Mouse (Mus musculus): ENCODE measurements at regions not wholly inside any gene's neighbourhood (a gene's known extent, or its start where the extent isn't known, plus 50 kb on each side); places are given as distances from the start of the nearest gene placed in this dataset.

- TF ChIP-seq POLR2A (IDR thresholded peaks at IDR 0.05; ENCODE audit: control insufficient read depth, extremely low read depth, insufficient read depth, low read length, poor library complexity) (no peak), CTCF (IDR thresholded peaks at IDR 0.05; ENCODE audit: borderline replicate concordance, control insufficient read depth, extremely low read depth, insufficient read depth, low read length, poor library complexity) (no peak)
- Histone ChIP-seq H3K4me1 (replicated peaks; ENCODE audit: control insufficient read depth, insufficient read depth, low read length) (no peaks in the 10 kb centered on the region), H3K27ac (ENCODE audit: control insufficient read depth, insufficient read depth, low read length) (no peak overlapping the region), H3K4me3 (ENCODE audit: control insufficient read depth, insufficient read depth, low read length) (no peak overlapping the region), H3K27me3 (ENCODE audit: control insufficient read depth, insufficient read depth, low read length) (no peaks in the 10 kb centered on the region), H3K36me3 (ENCODE audit: control insufficient read depth, insufficient read depth, low read length) (no peaks in the 10 kb centered on the region)
- WGBS = 78% methylated on average over 9 of the region's 9 CpGs
- DNase-seq = no peak
Measured at GRCm38 (mm10) chr14:76721751-76722150, 165.1 kb upstream of the Serp2 start.

DNA sequence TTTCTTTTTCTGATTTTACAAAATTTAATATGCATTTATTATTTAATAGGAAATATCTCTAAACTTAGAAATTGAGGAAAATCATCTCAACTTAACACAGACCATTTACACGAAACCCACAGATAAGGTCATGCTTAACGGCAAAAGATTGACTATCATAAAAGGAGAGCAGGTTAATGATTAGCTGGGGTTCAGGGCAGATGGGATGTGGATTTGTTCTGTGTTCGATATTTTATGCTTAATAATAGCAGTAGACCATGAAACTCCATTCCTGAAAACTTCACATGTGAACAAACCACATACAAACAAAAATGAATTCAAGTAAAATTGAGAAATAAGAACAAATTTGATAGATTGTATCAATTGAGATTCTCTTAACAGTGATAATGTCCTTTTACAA, 160.4 kb upstream of the Serp2 start:
- DNase-seq = no peak
- Histone ChIP-seq H3K36me3 (ENCODE audit: control insufficient read depth, insufficient read depth, low read length) (no peaks in the 10 kb centered on the region), H3K27ac (ENCODE audit: control insufficient read depth, insufficient read depth, low read length) (no peak overlapping the region), H3K27me3 (ENCODE audit: control insufficient read depth, insufficient read depth, low read length) (no peaks in the 10 kb centered on the region), H3K4me3 (ENCODE audit: control insufficient read depth, insufficient read depth, low read length) (no peak overlapping the region), H3K4me1 (replicated peaks; ENCODE audit: control insufficient read depth, insufficient read depth, low read length) (peaks cover 5% of the 10 kb centered on the region)
- TF ChIP-seq CTCF (IDR thresholded peaks at IDR 0.05; ENCODE audit: borderline replicate concordance, control insufficient read depth, extremely low read depth, insufficient read depth, low read length, poor library complexity) (no peak), POLR2A (IDR thresholded peaks at IDR 0.05; ENCODE audit: control insufficient read depth, extremely low read depth, insufficient read depth, low read length, poor library complexity) (no peak)
- 95% methylated on average over 3 of the region's 3 CpGs for WGBS

DNA sequence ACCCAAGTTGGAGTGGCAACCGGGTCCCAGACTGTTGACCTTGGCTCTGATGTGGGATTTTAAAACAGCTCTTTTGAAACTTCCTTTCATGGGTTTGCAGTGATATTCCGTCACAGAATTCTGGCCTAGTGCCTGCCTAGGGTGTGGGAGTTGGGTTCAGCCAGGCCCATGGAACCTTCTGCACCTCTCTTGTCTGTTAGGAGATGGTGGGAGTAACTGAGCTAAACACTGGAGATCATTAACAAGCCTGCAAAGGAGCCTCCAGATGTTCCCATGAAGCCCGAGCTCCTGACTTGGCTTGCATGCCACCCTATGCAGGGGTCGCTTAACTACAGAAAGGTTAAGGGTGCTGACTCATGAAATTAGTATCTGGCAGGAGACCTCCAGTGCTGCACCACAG, 158.0 kb upstream of the Serp2 start:
- Histone ChIP-seq H3K27ac (ENCODE audit: control insufficient read depth, insufficient read depth, low read length) (no peak overlapping the region), H3K27me3 (ENCODE audit: control insufficient read depth, insufficient read depth, low read length) (no peaks in the 10 kb centered on the region), H3K4me1 (replicated peaks; ENCODE audit: control insufficient read depth, insufficient read depth, low read length) (peaks cover 5% of the 10 kb centered on the region), H3K36me3 (ENCODE audit: control insufficient read depth, insufficient read depth, low read length) (no peaks in the 10 kb centered on the region), H3K4me3 (ENCODE audit: control insufficient read depth, insufficient read depth, low read length) (no peak overlapping the region)
- DNase-seq = no peak
- WGBS = 80% methylated on average over 4 of the region's 4 CpGs
- TF ChIP-seq POLR2A (IDR thresholded peaks at IDR 0.05; ENCODE audit: control insufficient read depth, extremely low read depth, insufficient read depth, low read length, poor library complexity) = no peak
- no peak for TF ChIP-seq CTCF (IDR thresholded peaks at IDR 0.05; ENCODE audit: borderline replicate concordance, control insufficient read depth, extremely low read depth, insufficient read depth, low read length, poor library complexity)

DNA sequence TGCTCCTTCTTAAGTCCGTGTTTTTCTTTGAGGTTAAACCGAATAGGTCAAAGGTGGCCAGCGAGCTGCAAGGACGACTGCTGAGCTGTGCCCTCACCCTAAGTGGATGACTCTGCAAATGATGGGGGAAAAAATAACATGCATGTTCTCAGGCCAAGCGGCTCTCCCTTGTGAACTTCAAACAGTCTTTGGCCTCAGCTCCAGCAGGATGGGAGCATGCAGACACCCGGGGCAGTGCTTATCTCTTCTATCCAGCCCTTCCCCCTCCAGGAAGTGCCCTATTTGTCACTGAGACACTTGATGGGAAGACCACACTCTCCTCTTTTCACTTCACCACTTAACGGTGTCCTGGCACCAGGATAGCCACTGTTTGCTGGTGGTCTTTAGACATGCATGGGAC, 157.3 kb upstream of the Serp2 start:
- no peak for TF ChIP-seq CTCF (IDR thresholded peaks at IDR 0.05; ENCODE audit: borderline replicate concordance, control insufficient read depth, extremely low read depth, insufficient read depth, low read length, poor library complexity)
- TF ChIP-seq POLR2A (IDR thresholded peaks at IDR 0.05; ENCODE audit: control insufficient read depth, extremely low read depth, insufficient read depth, low read length, poor library complexity) = no peak
- Histone ChIP-seq H3K36me3 (ENCODE audit: control insufficient read depth, insufficient read depth, low read length) (no peaks in the 10 kb centered on the region), H3K27me3 (ENCODE audit: control insufficient read depth, insufficient read depth, low read length) (no peaks in the 10 kb centered on the region), H3K4me3 (ENCODE audit: control insufficient read depth, insufficient read depth, low read length) (no peak overlapping the region), H3K27ac (ENCODE audit: control insufficient read depth, insufficient read depth, low read length) (no peak overlapping the region), H3K4me1 (replicated peaks; ENCODE audit: control insufficient read depth, insufficient read depth, low read length) (peaks cover 5% of the 10 kb centered on the region)
- 27% methylated on average over 7 of the region's 7 CpGs for whole genome bisulfite sequencing
- no peak for DNase-seq

DNA sequence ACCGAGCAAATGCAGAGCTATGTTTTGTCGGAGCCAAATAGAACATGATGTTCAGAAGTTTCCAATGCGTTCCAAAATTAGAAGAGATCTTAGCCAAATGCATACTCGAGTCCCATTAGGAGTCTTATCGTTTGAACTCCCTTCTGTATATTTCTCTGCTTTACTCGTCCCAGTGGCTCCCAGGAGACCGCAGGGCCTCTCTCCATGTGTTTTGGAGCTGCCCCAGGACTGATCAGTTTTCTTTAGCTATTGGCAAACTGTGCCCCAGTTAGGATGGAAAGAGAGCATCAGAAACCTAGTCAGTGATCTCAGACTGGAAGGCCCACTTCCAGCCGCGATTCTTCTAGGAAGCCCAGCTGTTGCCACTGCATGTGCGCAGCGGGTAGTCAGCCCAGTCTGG, 152.0 kb upstream of the Serp2 start:
- Histone ChIP-seq H3K4me1 (replicated peaks; ENCODE audit: control insufficient read depth, insufficient read depth, low read length) (peaks cover under 1% of the 10 kb centered on the region), H3K36me3 (ENCODE audit: control insufficient read depth, insufficient read depth, low read length) (no peaks in the 10 kb centered on the region), H3K27me3 (ENCODE audit: control insufficient read depth, insufficient read depth, low read length) (no peaks in the 10 kb centered on the region), H3K27ac (ENCODE audit: control insufficient read depth, insufficient read depth, low read length) (no peak overlapping the region), H3K4me3 (ENCODE audit: control insufficient read depth, insufficient read depth, low read length) (no peak overlapping the region)
- WGBS = 95% methylated on average over 11 of the region's 11 CpGs
- no peak for DNase-seq
- no peak for TF ChIP-seq POLR2A (IDR thresholded peaks at IDR 0.05; ENCODE audit: control insufficient read depth, extremely low read depth, insufficient read depth, low read length, poor library complexity)
- no peak for TF ChIP-seq CTCF (IDR thresholded peaks at IDR 0.05; ENCODE audit: borderline replicate concordance, control insufficient read depth, extremely low read depth, insufficient read depth, low read length, poor library complexity)

- WGBS = 86% methylated on average over 7 of the region's 7 CpGs
- Histone ChIP-seq H3K4me3 (ENCODE audit: control insufficient read depth, insufficient read depth, low read length) (no peak overlapping the region), H3K27me3 (ENCODE audit: control insufficient read depth, insufficient read depth, low read length) (no peaks in the 10 kb centered on the region), H3K4me1 (replicated peaks; ENCODE audit: control insufficient read depth, insufficient read depth, low read length) (peaks cover 12% of the 10 kb centered on the region), H3K27ac (ENCODE audit: control insufficient read depth, insufficient read depth, low read length) (no peak overlapping the region), H3K36me3 (ENCODE audit: control insufficient read depth, insufficient read depth, low read length) (no peaks in the 10 kb centered on the region)
- TF ChIP-seq CTCF (IDR thresholded peaks at IDR 0.05; ENCODE audit: borderline replicate concordance, control insufficient read depth, extremely low read depth, insufficient read depth, low read length, poor library complexity) (no peak), POLR2A (IDR thresholded peaks at IDR 0.05; ENCODE audit: control insufficient read depth, extremely low read depth, insufficient read depth, low read length, poor library complexity) (no peak)
- no peak for DNase-seq
Measured at GRCm38 (mm10) chr14:76703373-76703764, 146.7 kb upstream of the Serp2 start.

DNA sequence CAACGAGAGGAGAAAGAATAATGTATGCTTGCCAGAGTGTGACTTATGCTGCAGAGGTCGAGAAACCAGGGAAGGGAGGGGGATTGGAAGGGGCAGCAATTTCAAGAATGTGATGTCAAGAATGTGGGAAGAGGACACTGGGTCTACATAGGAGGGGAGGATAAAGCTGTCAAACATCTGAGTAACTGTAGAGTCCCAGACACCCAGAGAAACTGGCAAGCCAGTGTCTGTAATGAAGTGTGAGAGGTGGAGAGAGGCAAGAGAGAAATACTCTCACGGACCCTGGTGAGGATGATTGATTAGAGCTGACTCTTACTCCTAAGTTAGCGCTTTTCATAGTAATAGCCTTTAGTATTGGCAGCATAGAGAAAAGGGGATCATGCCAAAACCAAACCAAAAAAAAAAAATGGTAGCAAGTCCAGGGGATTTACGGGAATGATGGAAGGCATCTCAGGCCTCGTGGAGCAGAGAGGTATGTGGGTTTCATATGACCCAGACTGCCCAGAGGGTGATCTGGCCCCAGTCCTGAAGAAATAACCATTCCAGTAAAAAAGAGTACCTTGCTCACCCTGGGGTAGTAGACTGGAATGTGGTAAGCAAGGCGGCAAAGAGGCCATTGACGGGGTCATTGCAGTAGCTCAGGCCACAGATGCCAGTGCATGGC, 146.2 kb upstream of the Serp2 start:
- peaks cover 15% of the 10 kb centered on the region for H3K4me1 ChIP-seq (replicated peaks; ENCODE audit: control insufficient read depth, insufficient read depth, low read length)
- no peaks in the 10 kb centered on the region for H3K27me3 ChIP-seq (ENCODE audit: control insufficient read depth, insufficient read depth, low read length)
- no peak overlapping the region for H3K4me3 ChIP-seq (ENCODE audit: control insufficient read depth, insufficient read depth, low read length)
- WGBS = 84% methylated on average over 8 of the region's 8 CpGs
- TF ChIP-seq CTCF (IDR thresholded peaks at IDR 0.05; ENCODE audit: borderline replicate concordance, control insufficient read depth, extremely low read depth, insufficient read depth, low read length, poor library complexity) (no peak), POLR2A (IDR thresholded peaks at IDR 0.05; ENCODE audit: control insufficient read depth, extremely low read depth, insufficient read depth, low read length, poor library complexity) (no peak)
- H3K27ac ChIP-seq (ENCODE audit: control insufficient read depth, insufficient read depth, low read length) = no peak overlapping the region
- DNase-seq = no peak
- no peaks in the 10 kb centered on the region for H3K36me3 ChIP-seq (ENCODE audit: control insufficient read depth, insufficient read depth, low read length)

All from thymus, adult 2 months (tissue).